Mouse (Mus musculus) adrenal gland, postnatal 25 days (tissue): ENCODE measurements around the gene Trhr2. TPM values are rescaled to one million over a fixed set of nuclear protein-coding genes. Genes with fewer than 3 reads are reported as not detected.

Experiments used
- DNase-seq: peaks from one replicate; pipeline ENCODE4 v3.0.0; 2021; ENCODE audit warnings: mixed read lengths
- long read RNA-seq: library from polyadenylated mRNA; stranded (forward); transcript quantifications from one replicate; pipeline ENCODE4 v2.0.0, GENCODE M21; 2021
- total RNA-seq: library from RNA; stranded (reverse); gene quantifications from 2 replicates; pipeline ENCODE4 v1.2.3, GENCODE M21; 2021

The Trhr2 gene
- total RNA-seq: not detected in 2 replicates
- long read RNA-seq: 0 reads

DNA sequence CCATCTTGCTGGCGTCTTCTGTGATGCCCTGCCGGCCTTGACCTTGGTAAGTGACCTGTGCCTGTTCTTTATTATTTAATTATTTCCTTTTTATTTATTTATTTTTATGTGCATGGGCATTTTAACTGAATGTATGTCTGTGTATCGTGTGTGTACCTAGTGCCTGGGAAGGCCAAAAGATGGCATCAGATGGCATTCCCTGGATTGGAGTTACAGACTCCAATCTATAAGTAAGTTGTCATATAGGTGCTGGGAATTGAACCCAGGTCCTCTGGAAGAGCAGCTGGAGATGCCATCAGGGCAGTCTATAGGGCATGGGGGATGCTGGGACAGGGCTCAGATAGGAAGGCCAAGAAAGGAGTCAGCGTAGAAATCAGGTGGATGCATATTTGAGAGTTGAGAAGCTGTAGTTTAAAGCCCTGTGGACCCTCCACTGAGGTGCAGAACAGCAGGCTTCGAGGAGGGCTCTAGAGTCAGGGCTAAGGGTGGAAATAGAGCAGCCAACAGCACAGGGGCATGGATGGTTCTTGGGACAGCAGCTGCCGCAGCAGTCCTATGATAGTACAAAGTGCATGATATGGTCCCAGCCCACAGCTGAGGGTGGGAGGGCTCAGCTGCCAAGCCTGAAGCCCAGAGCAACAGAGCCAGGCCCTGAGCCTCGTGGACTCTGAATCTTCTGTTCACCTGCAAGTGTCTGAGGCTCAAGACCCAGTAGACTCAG lies at the start of gene Trhr2:
Trhr2 (minus strand) TSS at position 51 of the 721 bp plus-strand sequence.
- no peak for DNase-seq

DNA sequence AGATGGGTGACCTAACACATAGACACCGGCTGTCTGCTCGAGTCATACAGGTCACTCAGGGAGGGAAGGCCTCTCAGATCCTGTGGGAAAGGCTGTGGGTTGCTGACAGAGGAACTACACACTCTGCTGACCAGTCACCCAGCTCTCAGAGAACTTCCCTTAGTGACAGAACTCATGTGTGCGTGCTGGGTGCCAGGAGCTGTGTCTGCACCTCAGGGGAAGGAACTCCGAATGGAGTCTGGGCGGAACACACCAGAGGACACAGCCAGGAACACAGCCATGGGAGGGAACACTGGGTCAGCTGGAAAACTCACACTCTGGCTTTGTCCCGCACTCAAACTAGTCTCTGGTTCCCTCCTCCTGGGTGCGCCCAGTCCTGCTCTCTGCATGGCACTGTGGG lies 47.1 kb upstream of the Trhr2 start:
- DNase-seq: no peak

- DNase-seq: no peak
Measured at GRCm38 (mm10) chr8:122405146-122405805, 44.7 kb upstream of the Trhr2 start.

DNA sequence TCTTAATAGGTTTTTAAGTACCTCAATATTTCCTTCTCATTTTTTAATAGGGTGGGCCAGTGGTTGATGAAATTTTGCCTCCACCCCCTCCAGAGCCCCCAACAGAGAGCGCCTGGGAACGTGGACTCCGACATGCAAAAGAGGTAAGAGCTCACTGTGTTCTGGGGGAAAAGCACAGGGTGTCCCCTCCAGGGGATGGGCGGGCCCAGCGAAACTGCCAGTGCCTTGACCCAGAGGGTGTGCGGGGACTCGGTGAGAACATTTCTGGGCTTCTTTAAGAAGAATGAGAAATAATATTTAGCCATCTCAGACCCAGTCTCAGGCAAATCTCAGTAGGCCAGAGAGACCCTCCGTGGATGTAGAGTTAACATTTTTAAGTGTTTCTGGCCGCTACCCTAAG lies 37.6 kb upstream of the Trhr2 start:
- no peak for DNase-seq

- DNase-seq: no peak
Measured at GRCm38 (mm10) chr8:122395291-122395690, 34.7 kb upstream of the Trhr2 start.

DNA sequence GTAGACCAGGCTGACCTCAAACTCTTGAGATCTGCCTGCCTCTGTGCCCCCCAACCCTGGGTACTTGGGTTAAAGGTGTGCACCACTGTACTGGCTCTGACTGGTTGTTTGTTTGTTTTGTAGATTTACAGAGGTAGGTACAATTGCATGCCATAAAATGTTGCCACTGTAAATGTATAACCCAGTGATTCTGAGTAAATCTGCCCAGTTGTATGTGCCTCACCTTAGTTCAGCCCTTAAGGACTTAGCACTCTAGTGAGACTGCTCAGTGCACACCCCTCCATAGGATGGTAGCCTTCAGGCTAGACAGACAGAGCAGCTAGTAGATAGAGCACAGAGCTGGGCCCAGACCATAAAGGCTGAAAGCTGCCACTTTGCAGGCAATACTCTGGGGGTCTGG lies 33.2 kb upstream of the Trhr2 start:
- DNase-seq: no peak

- DNase-seq: no peak
Measured at GRCm38 (mm10) chr8:122390758-122391157, 30.2 kb upstream of the Trhr2 start.

DNA sequence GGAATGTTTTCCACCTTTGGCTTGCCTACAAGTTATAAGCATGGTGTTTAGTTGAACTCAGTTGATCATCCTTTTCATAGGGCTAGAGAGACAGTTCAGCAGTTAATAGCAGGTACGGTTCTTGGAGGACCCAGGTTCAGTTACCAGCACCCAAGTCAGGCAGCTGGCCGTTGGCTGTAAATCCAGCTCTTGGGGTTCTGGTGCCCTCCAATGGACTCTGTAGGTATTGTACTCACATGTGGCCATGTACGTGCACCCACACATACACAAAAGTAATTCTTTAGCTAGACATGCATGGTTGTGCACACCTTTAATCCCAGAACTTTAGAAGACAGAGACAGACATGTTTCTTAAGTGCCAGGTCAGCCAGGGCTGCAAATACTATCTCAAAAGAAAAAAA lies 28.8 kb upstream of the Trhr2 start:
- DNase-seq: no peak

DNA sequence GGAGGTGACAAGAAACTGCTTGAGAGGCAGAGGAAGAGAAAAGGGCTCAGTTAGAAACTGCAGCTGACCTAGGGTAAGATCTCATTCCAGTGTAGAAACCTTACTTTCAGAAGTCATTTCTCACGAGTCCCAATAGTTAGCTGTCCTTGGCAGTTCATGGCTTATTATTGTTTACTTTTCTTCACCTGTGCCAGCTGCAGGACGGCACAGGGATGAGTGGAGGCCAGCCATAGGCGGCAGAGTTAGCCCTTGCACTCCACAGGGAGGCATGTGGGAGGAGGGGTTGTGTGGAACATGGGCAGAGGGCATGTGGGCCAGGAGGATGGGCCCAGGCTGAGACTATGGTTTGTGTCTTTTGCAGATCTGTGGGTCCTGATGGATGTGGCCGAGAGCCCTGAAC lies 22.5 kb upstream of the Trhr2 start:
- DNase-seq: no peak

DNA sequence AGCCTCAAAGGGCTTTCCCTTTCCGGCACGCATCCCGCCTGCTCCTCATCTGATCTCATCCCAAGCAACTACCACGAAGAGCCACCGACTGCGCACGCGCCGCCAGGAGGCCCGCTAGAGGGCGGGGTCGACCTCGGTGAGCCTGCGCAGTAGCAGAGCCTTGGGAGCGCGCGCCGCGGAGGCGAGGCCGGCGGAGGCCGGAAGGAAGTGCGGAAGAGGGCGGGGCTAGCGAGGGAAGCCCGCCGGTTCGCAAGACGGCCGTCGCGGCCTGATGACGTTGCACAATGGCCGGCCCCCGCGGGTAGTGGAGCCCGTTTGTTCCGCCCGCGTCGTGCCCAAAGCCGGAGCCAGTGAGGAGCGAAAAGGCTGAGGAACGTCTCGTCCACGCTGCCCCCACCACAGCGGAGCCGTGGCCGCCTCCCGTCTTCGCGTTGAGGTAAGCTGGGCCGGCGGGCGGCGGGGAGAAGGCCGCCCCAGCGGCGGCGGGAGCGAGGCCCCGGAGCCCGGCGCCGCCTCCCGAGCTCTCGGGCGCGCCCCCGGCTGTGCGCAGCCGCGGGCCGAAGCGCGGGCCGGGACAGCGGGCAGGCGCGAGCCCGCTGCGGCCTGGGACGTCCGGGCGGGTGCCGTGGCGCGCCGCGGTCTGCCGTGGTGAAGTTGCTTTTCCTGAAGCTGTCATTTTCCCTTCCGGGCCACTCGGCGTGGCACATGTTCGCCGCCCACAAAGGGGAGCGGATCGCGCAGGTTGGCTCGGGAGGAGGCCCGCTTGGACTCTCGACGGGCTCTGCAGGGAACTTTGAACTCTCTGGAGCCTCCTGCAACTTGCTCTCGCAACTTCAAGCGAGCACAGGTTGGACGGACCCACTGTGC lies 16.1 kb upstream of the Trhr2 start, which contains the start of gene Zc3h18:
Zc3h18 (plus strand) TSS at position 245 of the 867 bp plus-strand sequence.
- DNase-seq: peak; percentile 99

DNA sequence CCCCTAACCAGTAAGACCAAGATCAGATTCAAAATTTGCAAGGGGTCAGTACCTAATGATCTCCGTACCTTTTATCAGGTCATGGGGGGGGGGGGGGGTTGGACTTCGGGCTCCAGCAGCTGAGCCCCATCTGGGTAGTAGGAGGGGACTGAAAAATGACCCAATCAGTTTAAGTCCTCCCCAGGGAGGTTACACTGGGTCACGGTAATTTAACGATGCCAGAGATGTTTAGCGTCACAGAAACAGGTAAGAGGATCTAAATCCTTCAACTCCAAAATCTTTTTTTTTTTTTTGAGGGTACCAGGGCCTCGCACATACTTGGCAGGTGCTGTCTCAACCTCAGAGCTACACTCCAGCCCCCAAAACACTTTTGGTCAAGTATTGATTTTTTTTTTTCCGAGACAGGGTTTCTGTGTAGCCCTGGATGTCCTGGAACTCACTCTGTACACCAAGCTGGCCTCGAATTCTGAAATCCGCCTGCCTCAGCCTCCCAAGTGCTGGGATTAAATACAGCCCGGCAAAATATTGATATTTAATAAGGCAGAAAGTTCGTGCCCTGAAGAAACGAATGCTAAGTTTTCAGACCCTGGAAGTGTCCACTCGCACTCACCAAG lies 15.3 kb upstream of the Trhr2 start:
- no peak for DNase-seq

- DNase-seq: no peak
Measured at GRCm38 (mm10) chr8:122375320-122375719, 14.8 kb upstream of the Trhr2 start.

- no peak for DNase-seq
Measured at GRCm38 (mm10) chr8:122371706-122372105, 11.2 kb upstream of the Trhr2 start.

DNA sequence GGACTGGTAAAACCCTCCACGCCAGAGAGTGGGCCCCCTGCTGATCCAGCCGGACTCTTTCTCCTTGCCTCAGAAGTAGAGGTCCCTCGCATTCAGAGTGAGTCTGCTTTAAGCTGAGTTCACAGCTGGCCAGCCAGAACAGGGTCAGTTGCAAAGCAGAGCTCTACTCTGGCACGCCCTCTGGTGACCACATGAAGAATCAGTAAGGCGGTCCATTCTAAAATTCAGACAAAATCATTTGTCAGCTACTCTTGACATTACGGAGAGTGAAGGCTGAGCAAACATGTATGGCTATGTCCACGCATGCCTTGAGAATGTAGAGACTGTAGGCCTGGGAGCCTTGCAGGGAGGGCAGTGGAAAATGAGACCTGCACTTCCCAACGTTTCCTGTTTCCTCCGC lies 9.1 kb upstream of the Trhr2 start:
- peak; percentile 72 for DNase-seq

- no peak for DNase-seq
Measured at GRCm38 (mm10) chr8:122368494-122368893, 7.9 kb upstream of the Trhr2 start.

DNA sequence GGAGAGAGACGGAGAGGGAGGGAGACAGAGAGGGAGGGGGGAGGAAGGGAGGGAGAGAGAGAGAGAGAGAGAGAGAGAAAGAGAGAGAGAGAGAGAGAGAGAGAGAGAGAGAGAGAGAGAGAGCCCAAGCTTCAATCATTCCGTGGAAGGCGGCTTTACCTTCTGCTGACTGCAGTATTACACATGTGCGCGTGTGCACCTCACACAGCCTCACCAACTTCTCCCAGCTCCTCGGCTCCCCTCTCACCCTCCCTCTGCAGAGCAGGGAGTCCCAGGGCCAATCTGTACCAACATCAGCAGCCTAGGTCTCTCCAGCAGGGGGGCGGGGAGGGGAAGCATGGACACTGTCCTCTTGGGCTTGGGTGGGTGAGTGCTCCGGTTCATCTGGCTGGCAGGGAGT lies 2.4 kb upstream of the Trhr2 start:
- no peak for DNase-seq

DNA sequence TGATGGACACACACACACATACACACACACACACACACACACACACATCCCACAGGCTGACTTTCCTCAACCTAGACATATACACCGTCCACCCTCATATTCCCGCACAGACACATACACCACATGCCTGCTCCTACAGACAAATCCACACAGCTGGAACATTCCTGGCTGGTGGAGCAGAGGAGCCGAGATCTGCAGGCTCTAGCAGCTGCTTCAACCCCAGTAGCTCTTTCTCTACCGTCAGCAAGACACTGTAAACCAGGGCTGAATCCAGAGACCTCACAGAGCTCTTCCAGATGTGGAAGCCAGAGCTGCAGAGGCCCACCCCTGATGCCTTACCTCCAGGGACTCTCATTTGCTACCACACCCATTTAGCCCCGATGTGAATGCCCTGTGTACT lies 1.7 kb upstream of the Trhr2 start:
- DNase-seq: no peak

GRCm38 (mm10) chr8:122359111-122359775 lies 1.3 kb downstream of the Trhr2 start:
- no peak for DNase-seq

DNA sequence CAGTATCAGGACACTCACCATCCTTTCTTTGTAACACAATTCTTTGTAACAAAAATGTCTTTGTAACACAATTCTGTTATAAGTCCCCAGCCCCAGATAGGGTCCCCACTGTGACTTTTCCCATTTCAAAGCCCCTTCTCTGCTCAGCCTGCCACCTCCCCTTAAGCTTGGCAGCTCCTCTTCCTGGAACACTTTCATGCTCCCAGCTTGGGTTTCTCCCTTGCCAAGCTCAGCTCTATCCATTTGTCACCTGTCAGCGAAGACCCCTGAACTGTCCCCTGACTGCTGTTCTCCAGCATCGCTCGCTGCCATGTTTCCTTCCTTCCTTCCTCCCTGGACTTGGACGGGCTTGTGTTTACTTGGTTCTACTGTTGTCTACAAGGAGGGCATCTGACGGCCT lies 2.9 kb downstream of the Trhr2 start:
- DNase-seq: no peak

DNA sequence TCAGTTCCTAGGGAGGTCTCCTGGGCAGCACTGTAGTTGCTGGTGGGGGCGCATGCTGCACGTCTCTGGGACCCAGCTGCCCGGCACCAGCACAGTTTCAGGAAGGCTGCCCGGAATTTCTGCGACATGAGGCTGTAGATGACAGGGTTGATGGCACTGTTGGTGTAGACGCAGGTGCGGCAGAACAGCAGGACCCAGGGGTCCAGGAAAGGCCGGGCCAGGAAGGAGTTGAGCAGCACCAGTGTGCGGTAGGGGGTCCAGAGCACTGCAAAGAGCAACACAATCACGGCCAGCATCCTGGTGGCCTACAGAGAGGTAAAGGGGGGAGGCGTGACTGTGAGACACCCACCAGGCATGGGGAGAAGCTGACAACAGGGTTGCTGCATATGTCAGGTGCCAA lies 3.3 kb downstream of the Trhr2 start:
- no peak for DNase-seq

- DNase-seq: no peak
Measured at GRCm38 (mm10) chr8:122355642-122356606, 4.6 kb downstream of the Trhr2 start.
